Mouse (Mus musculus) forebrain, embryonic 14.5 days (tissue): ENCODE measurements around the gene 4930556J24Rik. TPM values are rescaled to one million over a fixed set of nuclear protein-coding genes. Genes with fewer than 3 reads are reported as not detected.

Source experiments
- ATAC-seq: fragments of 200-750 bp; cut with Nextera tagmentation; 2 replicates; pipeline ENCODE4 v1.8.0; 2017; ENCODE audit warnings: mild to moderate bottlenecking, moderate library complexity
- DNase-seq: peaks from one replicate; pipeline ENCODE4 v3.0.0-alpha.2; 2015; ENCODE audit warnings: low spot score
- H3K27ac ChIP-seq: fragments of 300-500 bp; sonication (generic); 2 replicates; pipeline ENCODE4 v1.5.1; 2014; ENCODE audit warnings: low read depth, mild to moderate bottlenecking, control low read depth, low read length, moderate library complexity
- H3K27me3 ChIP-seq: fragments of 300-500 bp; sonication (generic); replicated peaks from 2 replicates; pipeline ENCODE4 v1.6.1; 2014; ENCODE audit warnings: low read length, control low read depth, mixed read lengths; ENCODE audit not compliant: control insufficient read depth, insufficient read depth
- H3K36me3 ChIP-seq: fragments of 300-500 bp; sonication (generic); 2 replicates; pipeline ENCODE4 v1.6.1; 2014; ENCODE audit warnings: low read length, control low read depth; ENCODE audit not compliant: control insufficient read depth, insufficient read depth
- H3K4me1 ChIP-seq: fragments of 300-500 bp; sonication (generic); 2 replicates; pipeline ENCODE4 v1.6.1; 2014; ENCODE audit warnings: antibody characterized with exemption, low read length, control low read depth; ENCODE audit not compliant: control insufficient read depth, insufficient read depth
- H3K4me2 ChIP-seq: fragments of 300-500 bp; sonication (generic); 2 replicates; pipeline ENCODE4 v1.6.1; 2014; ENCODE audit warnings: mild to moderate bottlenecking, control low read depth, low read length
- H3K4me3 ChIP-seq: fragments of 300-500 bp; sonication (generic); 2 replicates; pipeline ENCODE4 v1.5.1; 2014; ENCODE audit warnings: low read depth, low read length, control low read depth
- H3K9ac ChIP-seq: fragments of 300-500 bp; sonication (generic); 2 replicates; pipeline ENCODE4 v1.6.1; 2014; ENCODE audit warnings: mild to moderate bottlenecking, low read length, control low read depth, moderate library complexity
- H3K9me3 ChIP-seq: fragments of 300-500 bp; sonication (generic); replicated peaks from 2 replicates; pipeline ENCODE4 v1.6.1; 2016; ENCODE audit warnings: low read length, control low read depth, mixed read lengths; ENCODE audit not compliant: control insufficient read depth
- WGBS: fragments of 180-500 bp; shearing (Covaris S2); extraction: QIAGEN DNeasy Blood & Tissue Kit; methylation state at CpG from one replicate; pipeline ENCODE4 v1.1.7; 2014; 5-methylcytosine and 5-hydroxymethylcytosine counted together
- polyA plus RNA-seq: library from polyadenylated mRNA; unstranded; fragments of >200 nt; fragmentation: Nextera tagmentation; extraction: Ambion mirVana; gene quantifications from 2 replicates; pipeline ENCODE4 v1.2.1, GENCODE M21; 2014

4930556J24Rik gene
- polyA plus RNA-seq, 1 experiment from 2014 or later: not detected

- Histone ChIP-seq H3K9ac (peak overlapping the region; percentile 41; the same call in 1 of the 2 replicates), H3K36me3 (0 out of 2 replicates have a peak, but pooled peaks cover 5% of the 10 kb centered on the region), H3K4me3 (no peak overlapping the region), H3K27me3 (no peaks in the 10 kb centered on the region), H3K4me1 (peaks cover 15% of the 10 kb centered on the region), H3K27ac (no peak overlapping the region), H3K4me2 (peak overlapping the region; percentile 96), H3K9me3 (no peaks in the 10 kb centered on the region)
- ATAC-seq: no peak
- 51% methylated on average over 5 of the region's 5 CpGs for WGBS
- DNase-seq: no peak
Measured at GRCm38 (mm10) chr11:3910513-3911310, 65.9 kb downstream of the 4930556J24Rik start.

GRCm38 (mm10) chr11:3909236-3909635 lies 67.3 kb downstream of the 4930556J24Rik start:
- Histone ChIP-seq H3K9ac (no peak overlapping the region), H3K4me2 (no peak overlapping the region), H3K4me1 (peaks cover 15% of the 10 kb centered on the region), H3K36me3 (0 out of 2 replicates have a peak, but pooled peaks cover 6% of the 10 kb centered on the region), H3K27me3 (no peaks in the 10 kb centered on the region), H3K27ac (no peak overlapping the region), H3K4me3 (no peak overlapping the region), H3K9me3 (no peaks in the 10 kb centered on the region)
- DNase-seq (no peak), ATAC-seq (no peak)
- WGBS: 91% methylated on average over 4 of the region's 4 CpGs

- peaks cover 7% of the 10 kb centered on the region; the same call in 1 of the 2 replicates for H3K36me3 ChIP-seq
- H3K9ac ChIP-seq: no peak overlapping the region
- H3K9me3 ChIP-seq: no peaks in the 10 kb centered on the region
- DNase-seq (no peak), ATAC-seq (no peak)
- WGBS: 94% methylated on average over 1 of the region's 1 CpGs
- no peak overlapping the region for H3K4me3 ChIP-seq
- no peak overlapping the region for H3K4me2 ChIP-seq
- H3K27me3 ChIP-seq: no peaks in the 10 kb centered on the region
- no peaks in the 10 kb centered on the region for H3K4me1 ChIP-seq
- H3K27ac ChIP-seq: no peak overlapping the region
Measured at GRCm38 (mm10) chr11:3905446-3905845, 71.1 kb downstream of the 4930556J24Rik start.

- Histone ChIP-seq H3K9me3 (no peaks in the 10 kb centered on the region), H3K4me1 (no peaks in the 10 kb centered on the region), H3K36me3 (peaks cover 7% of the 10 kb centered on the region; the same call in 1 of the 2 replicates), H3K9ac (no peak overlapping the region), H3K4me2 (no peak overlapping the region), H3K27ac (no peak overlapping the region), H3K27me3 (no peaks in the 10 kb centered on the region), H3K4me3 (no peak overlapping the region)
- DNase-seq (no peak), ATAC-seq (no peak)
- WGBS: 89% methylated on average over 6 of the region's 6 CpGs
Measured at GRCm38 (mm10) chr11:3904673-3905072, 71.9 kb downstream of the 4930556J24Rik start.

GRCm38 (mm10) chr11:3903046-3903445 lies 73.5 kb downstream of the 4930556J24Rik start:
- ATAC-seq (no peak), DNase-seq (no peak)
- Histone ChIP-seq H3K4me3 (no peak overlapping the region), H3K4me1 (no peaks in the 10 kb centered on the region), H3K9me3 (no peaks in the 10 kb centered on the region), H3K27me3 (no peaks in the 10 kb centered on the region), H3K9ac (no peak overlapping the region), H3K36me3 (peaks cover 15% of the 10 kb centered on the region; the same call in 1 of the 2 replicates), H3K4me2 (no peak overlapping the region), H3K27ac (no peak overlapping the region)
- WGBS: 74% methylated on average over 5 of the region's 5 CpGs

GRCm38 (mm10) chr11:3902516-3902915 lies 74.1 kb downstream of the 4930556J24Rik start:
- DNase-seq (no peak), ATAC-seq (no peak)
- Histone ChIP-seq H3K4me2 (no peak overlapping the region), H3K36me3 (peaks cover 20% of the 10 kb centered on the region), H3K27ac (no peak overlapping the region), H3K27me3 (no peaks in the 10 kb centered on the region), H3K9ac (no peak overlapping the region), H3K4me1 (no peaks in the 10 kb centered on the region), H3K9me3 (no peaks in the 10 kb centered on the region), H3K4me3 (no peak overlapping the region)
- WGBS: 79% methylated on average over 3 of the region's 3 CpGs

- ATAC-seq (no peak), DNase-seq (no peak)
- H3K4me1 ChIP-seq: no peaks in the 10 kb centered on the region
- no peak overlapping the region for H3K4me2 ChIP-seq
- H3K27ac ChIP-seq: no peak overlapping the region
- no peaks in the 10 kb centered on the region for H3K9me3 ChIP-seq
- no peak overlapping the region for H3K4me3 ChIP-seq
- WGBS: 87% methylated on average over 6 of the region's 6 CpGs
- no peaks in the 10 kb centered on the region for H3K27me3 ChIP-seq
- H3K9ac ChIP-seq: no peak overlapping the region
- peaks cover 23% of the 10 kb centered on the region for H3K36me3 ChIP-seq
Measured at GRCm38 (mm10) chr11:3900296-3900695, 76.3 kb downstream of the 4930556J24Rik start.

- Histone ChIP-seq H3K9me3 (no peaks in the 10 kb centered on the region), H3K27me3 (no peaks in the 10 kb centered on the region), H3K27ac (no peak overlapping the region), H3K36me3 (peaks cover 21% of the 10 kb centered on the region), H3K4me1 (peaks cover 3% of the 10 kb centered on the region; the same call in 1 of the 2 replicates), H3K9ac (no peak overlapping the region), H3K4me2 (no peak overlapping the region), H3K4me3 (no peak overlapping the region)
- no peak for DNase-seq
- ATAC-seq: no peak
- 89% methylated on average over 1 of the region's 1 CpGs for WGBS
Measured at GRCm38 (mm10) chr11:3895933-3896332, 80.6 kb downstream of the 4930556J24Rik start.

GRCm38 (mm10) chr11:3895458-3895857 lies 81.1 kb downstream of the 4930556J24Rik start:
- no peaks in the 10 kb centered on the region for H3K27me3 ChIP-seq
- 3% methylated on average over 10 of the region's 10 CpGs for WGBS
- ATAC-seq: no peak

More at GRCm38 (mm10) chr11:3895458-3895857, 81.1 kb downstream of the 4930556J24Rik start:
- peak; percentile 36 for DNase-seq
- Histone ChIP-seq H3K9me3 (no peaks in the 10 kb centered on the region), H3K4me3 (peak overlapping the region; percentile 39), H3K36me3 (peaks cover 21% of the 10 kb centered on the region), H3K4me2 (peak overlapping the region; percentile 63), H3K4me1 (peaks cover 3% of the 10 kb centered on the region; the same call in 1 of the 2 replicates), H3K9ac (peak overlapping the region; percentile 62), H3K27ac (peak overlapping the region; percentile 79)
